Mouse (Mus musculus) adrenal gland, postnatal 25 days (tissue): Measurements from ENCODE around the gene Safb2. TPM values are rescaled to one million over a fixed set of nuclear protein-coding genes. Genes with fewer than 3 reads are reported as not detected.

ENCODE experiments used
- DNase-seq: peaks from one replicate; pipeline ENCODE4 v3.0.0; 2021; ENCODE audit warnings: mixed read lengths
- total RNA-seq: library from RNA; stranded (reverse); gene quantifications from 2 replicates; pipeline ENCODE4 v1.2.3, GENCODE M21; 2021

The Safb2 gene
- total RNA-seq, 1 experiment from 2014 or later: 168 TPM

- DNase-seq: no peak
Measured at GRCm38 (mm10) chr17:56515690-56516410, 68.5 kb downstream of the Safb2 start.

- no peak for DNase-seq
Measured at GRCm38 (mm10) chr17:56514916-56515315, 69.5 kb downstream of the Safb2 start.

DNA sequence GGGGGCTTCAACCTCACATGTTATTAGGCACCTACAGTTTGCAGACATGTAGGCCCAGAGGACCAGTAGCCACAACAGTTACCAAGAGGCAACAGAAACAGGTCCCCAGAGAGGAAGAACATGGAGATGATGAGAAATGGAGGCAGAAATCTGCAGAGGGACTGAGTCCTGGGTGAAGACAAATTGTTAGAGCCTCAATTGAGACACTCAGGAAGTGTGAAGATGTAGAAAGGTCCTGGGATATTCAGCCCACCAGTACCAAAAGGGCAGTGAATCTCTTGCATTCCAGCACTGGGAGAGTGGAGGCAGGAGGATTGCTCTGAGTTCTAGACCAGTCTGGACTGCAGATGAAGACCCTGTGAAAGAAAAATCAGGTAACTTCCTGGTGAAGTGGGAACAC is 70.1 kb downstream of the Safb2 start:
- no peak for DNase-seq

- DNase-seq: no peak
Measured at GRCm38 (mm10) chr17:56512310-56512709, 72.1 kb downstream of the Safb2 start, which contains the start of gene Znrf4. Gene Znrf4, minus strand, starts transcription at chr17:56512431.

DNA sequence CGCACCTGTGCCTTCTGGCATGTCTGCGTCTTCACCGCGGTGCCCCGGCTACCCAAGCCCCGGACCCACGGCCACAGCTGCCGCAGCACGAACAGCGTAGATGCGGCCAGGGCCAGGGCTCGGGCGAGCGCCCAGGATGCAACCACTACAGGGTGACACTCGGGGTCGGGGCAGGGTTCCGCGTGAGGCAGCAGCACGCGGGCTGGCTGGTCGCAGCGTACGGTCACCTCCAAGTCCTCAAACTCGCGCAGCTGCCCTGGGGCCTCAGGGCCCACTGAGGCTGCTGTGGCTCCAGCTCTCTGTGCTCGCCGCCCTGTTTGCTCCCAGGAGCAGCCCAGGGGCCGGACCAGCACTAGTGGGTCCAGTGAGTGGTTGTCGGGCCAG is 72.7 kb downstream of the Safb2 start:
- no peak for DNase-seq

DNA sequence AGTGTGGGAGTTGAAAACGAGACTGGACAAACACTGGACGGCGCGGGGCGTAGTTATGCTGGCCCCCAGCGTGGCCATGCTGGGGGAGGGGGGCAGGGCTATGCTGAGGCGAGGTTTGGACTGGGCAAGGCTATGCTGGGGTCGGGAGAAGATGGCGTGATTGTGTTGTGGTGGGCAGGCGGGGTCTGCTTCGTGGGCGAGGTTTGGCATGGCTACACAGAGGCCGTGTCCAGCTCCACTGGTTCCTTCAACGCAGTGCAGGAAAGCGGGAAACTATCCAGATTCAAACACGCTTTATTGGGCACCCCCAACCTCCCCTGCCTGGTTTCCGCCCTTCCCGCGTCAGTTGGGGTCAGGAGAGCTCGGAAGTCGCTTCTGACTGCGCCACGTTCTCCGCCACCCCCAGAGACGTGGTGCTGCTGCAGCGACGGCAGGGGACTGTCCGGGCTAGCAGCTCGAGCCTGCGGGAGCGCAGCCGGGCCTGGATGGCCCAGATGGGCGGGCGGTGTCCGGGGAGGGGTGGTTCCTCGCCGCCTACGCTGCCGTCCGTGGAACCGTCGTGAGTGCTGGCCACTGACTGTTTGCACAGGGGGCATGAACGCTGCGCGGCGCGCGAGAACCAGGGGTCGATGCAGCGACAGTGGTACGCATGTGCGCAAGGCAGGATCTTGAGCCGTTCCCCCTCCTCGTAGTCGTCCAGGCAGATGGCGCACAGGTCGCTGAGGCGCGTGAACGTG is 73.2 kb downstream of the Safb2 start:
- no peak for DNase-seq

Other genes starting within 250 kb of the Safb2 start
- 165 and 222 TPM in 2 replicates for gene Ptprs, start 108.1 kb downstream of the Safb2 start, total RNA-seq
- not detected in 2 replicates for gene Znrf4, start 72.2 kb downstream of the Safb2 start, total RNA-seq
- gene Gm20219, start 30.2 kb downstream of the Safb2 start, total RNA-seq: 0.76 and 1.1 TPM in 2 replicates
- gene Safb, start 240 bp upstream of the Safb2 start, total RNA-seq: 143 and 157 TPM in 2 replicates
- gene 2410015M20Rik, start 25.2 kb upstream of the Safb2 start, total RNA-seq: 303 and 325 TPM in 2 replicates
- gene Rpl36, start 28.8 kb upstream of the Safb2 start, total RNA-seq: 836 and 891 TPM in 2 replicates
- gene Lonp1, start 42.3 kb upstream of the Safb2 start, total RNA-seq: 540 and 560 TPM in 2 replicates
- 3.2 and 4.0 TPM in 2 replicates for gene Catsperd, start 43.6 kb upstream of the Safb2 start, total RNA-seq
- 79.7 and 80.3 TPM in 2 replicates for gene Ranbp3, start 88.7 kb upstream of the Safb2 start, total RNA-seq
- gene Ndufa11, start 133.2 kb upstream of the Safb2 start, total RNA-seq: 248 and 277 TPM in 2 replicates
- gene Vmac, start 133.4 kb upstream of the Safb2 start, total RNA-seq: 27.1 and 29.1 TPM in 2 replicates
- gene Nrtn, start 172.9 kb upstream of the Safb2 start, total RNA-seq: 3.8 and 5.3 TPM in 2 replicates
- gene Dus3l, start 180.2 kb upstream of the Safb2 start, total RNA-seq: 41.9 and 47.4 TPM in 2 replicates
- 0.79 and 1.5 TPM in 2 replicates for gene Prr22, start 185.7 kb upstream of the Safb2 start, total RNA-seq
- gene Rfx2, start 246.4 kb upstream of the Safb2 start, total RNA-seq: 6.9 and 11.1 TPM in 2 replicates